Mouse (Mus musculus) testis, postnatal 14 days (tissue): ENCODE data around the gene Lrrk1.

Experiments used
- DNase-seq: peaks from one replicate; pipeline ENCODE4 v3.0.0; 2021; ENCODE audit warnings: low spot score

Lrrk1 gene

GRCm38 (mm10) chr7:66387813-66388521 lies at the start of gene Lrrk1:
Gene Lrrk1 (minus strand): TSS chr7:66388350.
- no peak for DNase-seq

GRCm38 (mm10) chr7:66434453-66434935 lies 46.3 kb upstream of the Lrrk1 start:
- no peak for DNase-seq

GRCm38 (mm10) chr7:66427437-66428161 lies 39.4 kb upstream of the Lrrk1 start, which contains the start of gene Aldh1a3:
Gene Aldh1a3 (minus strand): TSS chr7:66427517.
- DNase-seq = peak; percentile 32

DNA sequence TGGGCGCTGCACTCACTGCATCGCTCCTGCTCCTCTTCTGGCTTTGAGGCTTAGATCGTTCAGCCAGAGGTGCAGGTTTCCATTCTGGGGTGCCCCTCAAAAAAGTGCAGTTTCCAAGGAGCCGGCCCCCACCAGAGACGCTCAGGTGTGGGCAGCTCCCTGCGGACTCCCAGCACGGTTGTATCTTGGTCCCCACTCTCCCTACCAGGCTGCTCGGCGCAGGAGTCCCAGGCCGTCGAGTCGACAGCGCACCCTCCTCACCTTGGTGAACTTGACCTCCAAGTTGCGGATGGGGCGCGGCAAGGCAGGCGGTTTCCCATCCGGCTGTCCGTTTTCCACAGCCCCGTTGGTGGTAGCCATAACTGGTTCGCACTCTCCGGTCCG lies 38.9 kb upstream of the Lrrk1 start:
- DNase-seq = no peak

- DNase-seq = no peak
Observed at GRCm38 (mm10) chr7:66421903-66422302, 33.8 kb upstream of the Lrrk1 start.

DNA sequence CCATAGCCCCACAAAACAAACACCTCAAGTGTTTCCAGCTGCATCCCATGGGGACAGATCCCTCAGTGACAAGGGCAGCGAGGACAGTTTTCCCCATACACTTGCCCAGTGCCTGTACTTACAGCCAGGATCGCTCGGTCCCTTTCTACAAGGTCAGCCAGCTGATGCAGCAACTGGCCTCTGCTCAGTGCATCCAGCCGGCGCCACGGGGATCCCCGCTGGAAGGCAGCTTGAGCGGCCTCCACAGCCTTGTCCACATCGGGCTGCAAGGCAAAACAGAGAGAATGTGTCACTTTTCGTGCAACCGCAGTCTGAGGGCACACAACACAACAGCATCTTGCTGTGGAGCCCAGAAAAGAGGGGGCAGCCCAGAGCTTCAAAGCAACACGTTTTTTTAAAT lies 30.8 kb upstream of the Lrrk1 start:
- no peak for DNase-seq

GRCm38 (mm10) chr7:66416829-66417228 lies 28.7 kb upstream of the Lrrk1 start:
- DNase-seq = no peak

GRCm38 (mm10) chr7:66413093-66413492 lies 24.9 kb upstream of the Lrrk1 start:
- DNase-seq = no peak

- DNase-seq = no peak
Observed at GRCm38 (mm10) chr7:66409433-66409832, 21.3 kb upstream of the Lrrk1 start.

GRCm38 (mm10) chr7:66406971-66407370 lies 18.8 kb upstream of the Lrrk1 start:
- peak; percentile 66 for DNase-seq

GRCm38 (mm10) chr7:66405951-66406721 lies 18.0 kb upstream of the Lrrk1 start:
- DNase-seq = peak; percentile 85

- peak; percentile 60 for DNase-seq
Observed at GRCm38 (mm10) chr7:66405541-66405940, 17.4 kb upstream of the Lrrk1 start.

- no peak for DNase-seq
Observed at GRCm38 (mm10) chr7:66404802-66405201, 16.7 kb upstream of the Lrrk1 start.

DNA sequence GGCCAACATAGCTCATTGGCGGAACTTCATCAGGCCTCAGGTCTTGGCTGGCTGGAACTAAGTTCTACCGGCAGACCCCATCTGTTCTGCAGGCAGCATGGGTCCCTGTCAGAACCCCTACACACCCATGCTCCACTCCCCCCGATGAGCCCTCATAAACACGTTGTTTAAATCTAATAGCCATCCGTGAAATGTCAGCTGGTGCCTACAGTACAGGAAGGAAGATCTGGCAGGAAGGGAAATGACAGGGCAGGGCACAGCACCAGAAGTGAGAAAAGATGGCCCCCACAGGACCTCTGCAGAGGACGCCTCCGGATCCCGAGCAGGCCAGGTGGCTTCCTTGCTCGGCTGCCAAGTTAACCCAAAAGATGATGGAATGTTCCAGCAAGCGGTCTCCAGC lies 16.0 kb upstream of the Lrrk1 start:
- no peak for DNase-seq

DNA sequence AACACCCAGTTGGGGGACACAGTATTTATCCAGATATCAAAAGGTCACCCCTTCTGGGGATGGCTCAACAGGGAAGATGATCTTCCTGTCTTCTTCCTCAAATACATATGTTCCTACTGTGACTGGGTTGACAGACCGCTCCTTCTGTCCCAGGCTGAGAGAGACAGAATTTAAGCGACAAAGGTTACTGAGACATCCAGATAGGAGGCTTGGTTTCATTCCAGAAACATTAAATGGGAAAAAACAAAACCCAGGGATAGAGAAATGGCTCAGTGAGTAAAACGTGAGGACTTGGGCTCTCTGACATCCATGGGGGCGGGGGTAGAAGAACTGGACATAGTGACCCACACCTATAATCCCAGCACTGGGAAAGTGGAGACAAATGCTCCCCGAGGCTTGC lies 14.7 kb upstream of the Lrrk1 start:
- DNase-seq = no peak

DNA sequence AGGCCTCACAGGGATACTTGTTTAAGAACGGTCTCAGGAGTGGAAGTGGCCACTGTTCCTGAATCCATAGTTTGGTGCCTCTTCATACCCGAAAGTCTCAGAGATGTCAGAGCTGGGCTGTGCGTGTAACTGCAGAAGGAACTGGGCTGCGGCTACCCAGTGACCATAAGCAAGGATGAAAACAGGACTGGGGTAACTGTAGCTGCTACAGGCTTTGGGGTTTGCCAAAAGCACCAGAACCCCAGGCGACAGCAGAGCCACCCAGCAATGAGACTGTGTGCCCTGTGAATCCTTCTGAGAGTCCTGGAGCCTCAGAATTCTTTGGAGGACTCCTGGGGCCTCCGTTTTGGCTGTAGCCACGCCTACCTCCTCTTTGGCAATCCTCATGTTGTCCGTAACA lies 13.5 kb upstream of the Lrrk1 start:
- DNase-seq = no peak

DNA sequence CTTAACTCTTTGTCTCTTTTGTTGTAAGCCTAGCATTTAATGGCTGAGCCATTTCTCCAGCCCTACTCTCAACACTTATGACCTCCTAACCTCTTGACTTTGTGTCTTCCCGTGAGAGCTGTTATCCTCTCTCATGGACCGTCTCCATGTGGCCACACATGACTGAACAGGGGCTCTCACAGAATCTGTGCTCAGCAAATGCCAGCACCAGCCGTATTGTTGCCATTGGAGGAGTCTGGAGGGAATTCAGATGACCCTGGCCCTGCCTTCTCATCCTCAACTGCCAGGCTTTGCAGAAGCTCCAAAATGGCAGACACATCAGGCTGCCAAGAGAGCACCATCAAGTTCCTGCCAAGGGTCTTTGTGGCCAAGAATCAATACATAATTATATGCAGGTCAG lies 9.1 kb upstream of the Lrrk1 start:
- no peak for DNase-seq

GRCm38 (mm10) chr7:66388621-66389532 lies 727 bp upstream of the Lrrk1 start:
- no peak for DNase-seq

DNA sequence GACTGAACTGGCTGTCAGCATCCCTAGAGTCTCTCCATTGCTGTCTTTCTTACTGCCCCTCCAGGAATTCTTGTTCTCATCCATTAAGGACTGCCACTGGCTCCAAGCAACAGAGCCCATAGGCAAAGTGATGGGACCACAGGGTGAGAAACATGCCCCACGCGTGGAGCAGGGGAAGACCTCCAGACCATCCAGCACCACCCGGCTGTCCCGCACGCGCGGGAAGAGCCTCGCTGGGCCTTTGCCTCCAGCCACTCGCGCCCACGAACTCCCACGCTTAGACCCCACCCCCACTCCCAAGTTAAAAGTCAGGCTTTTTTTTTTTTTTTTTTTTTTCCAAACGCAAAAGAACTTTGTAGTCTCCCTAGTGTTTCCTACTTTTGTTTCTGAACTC lies 734 bp downstream of the Lrrk1 start:
- DNase-seq = peak; percentile 19

DNA sequence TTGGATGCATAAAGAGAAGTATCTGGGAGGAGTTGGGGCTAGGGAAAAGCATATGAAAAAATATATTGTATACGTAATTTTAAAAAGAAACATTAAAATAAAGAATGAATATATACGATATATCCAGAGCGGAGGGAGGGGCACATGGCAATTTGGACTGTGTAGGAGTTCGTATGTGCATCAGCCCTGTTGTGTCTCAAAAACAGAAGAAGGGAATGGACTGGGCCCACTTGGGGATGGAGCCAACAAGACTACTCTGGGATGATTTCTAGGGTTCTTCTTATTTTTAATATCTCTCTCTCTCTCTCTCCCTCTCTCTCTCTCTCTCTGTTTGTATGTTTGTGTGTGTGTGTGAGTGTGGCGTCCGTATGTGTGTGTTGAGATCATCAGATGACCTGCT lies 1.7 kb downstream of the Lrrk1 start:
- DNase-seq = no peak

GRCm38 (mm10) chr7:66385826-66386225 lies 2.3 kb downstream of the Lrrk1 start:
- no peak for DNase-seq

DNA sequence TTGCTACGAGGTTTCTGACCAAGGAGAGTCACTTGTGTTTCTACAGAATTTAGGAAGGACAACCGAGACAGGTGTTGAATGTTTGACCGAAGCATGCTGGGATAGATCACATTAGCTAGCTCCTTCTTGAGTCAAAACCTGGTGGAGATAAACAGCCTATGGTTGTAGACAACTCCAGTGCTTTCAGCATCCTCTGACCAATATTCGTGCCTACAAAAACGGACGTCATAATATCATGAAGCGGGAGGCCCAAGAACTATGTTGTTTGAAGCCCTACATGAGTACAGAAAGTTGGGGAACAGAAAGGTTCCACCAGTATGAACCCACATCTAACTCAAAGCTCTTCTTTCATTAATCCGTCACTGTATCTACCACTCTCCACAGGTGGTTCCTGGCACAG lies 3.3 kb downstream of the Lrrk1 start:
- no peak for DNase-seq
